Mouse (Mus musculus) T-helper 2 cell (primary cell): ENCODE data around the gene Samd4b.

Experiments used
- in situ Hi-C: fragments of 300-600 bp; cut with MboI, MseI; formaldehyde crosslinking; loops from one replicate; pipeline ENCODE4 v1.15.1; 2025; ENCODE audit warnings: high pct_unique_total_duplicates

Samd4b gene

DNA sequence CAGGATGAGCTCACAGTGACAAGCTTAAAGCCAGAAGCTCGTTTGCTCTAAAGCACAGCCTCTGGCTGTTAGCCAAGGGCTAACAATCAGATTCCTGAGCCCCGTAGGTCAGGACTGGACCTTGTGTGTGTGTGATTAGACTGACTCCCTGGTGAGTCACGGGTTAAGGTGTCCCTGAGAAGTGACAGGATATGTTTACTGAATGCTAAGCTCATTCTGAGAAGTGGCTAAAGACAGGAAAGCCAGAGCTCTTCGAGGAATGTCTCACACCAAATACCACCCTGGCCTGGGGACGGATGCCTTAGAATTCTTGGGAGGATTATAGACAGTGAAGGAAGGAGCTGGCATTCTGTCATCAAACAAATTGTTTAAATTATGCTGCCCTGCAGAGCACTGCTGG, 240.0 kb downstream of the Samd4b start:
- in situ Hi-C loops = no loop called here

DNA sequence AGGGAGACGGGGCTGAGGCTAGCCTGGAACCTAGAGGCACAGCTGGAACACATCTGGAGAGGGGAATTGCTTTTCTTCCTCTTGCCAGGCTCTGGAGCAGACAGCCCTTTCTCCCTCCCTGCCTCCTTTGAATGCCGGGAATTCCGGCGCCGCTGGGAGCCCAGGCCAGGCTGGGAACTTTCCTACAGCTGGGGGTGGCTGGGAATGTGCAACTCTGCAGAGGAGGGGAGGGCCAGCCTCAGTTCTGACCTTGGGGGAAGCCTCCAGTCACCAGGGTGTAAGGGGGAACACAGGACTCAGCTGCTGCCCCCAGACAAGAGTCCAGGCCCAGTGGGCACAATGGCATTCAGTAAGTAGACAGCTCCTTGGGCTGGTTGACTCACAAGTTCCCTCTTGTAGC, 241.0 kb downstream of the Samd4b start:
- in situ Hi-C loops = no loop called here

DNA sequence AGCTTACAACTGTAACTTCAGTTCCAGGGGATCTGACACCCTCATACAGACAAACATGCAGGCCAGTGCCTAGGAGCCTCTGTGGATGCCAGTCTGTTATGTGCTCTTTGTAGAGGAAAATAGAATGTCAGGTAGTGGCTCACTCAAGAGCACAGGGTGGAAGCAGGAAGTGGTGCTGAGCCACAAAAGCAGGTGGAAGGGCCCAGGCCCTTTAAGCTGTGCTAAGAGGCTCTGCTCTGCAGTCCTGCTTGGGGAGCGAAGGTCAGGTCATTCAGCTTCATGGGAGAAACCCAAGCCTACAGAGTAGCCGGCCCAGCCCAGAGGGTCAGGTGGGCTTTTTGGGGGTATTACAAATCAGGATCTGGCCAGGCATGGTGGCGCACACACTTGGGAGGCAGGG, 242.7 kb downstream of the Samd4b start:
- in situ Hi-C loops = no loop called here

DNA sequence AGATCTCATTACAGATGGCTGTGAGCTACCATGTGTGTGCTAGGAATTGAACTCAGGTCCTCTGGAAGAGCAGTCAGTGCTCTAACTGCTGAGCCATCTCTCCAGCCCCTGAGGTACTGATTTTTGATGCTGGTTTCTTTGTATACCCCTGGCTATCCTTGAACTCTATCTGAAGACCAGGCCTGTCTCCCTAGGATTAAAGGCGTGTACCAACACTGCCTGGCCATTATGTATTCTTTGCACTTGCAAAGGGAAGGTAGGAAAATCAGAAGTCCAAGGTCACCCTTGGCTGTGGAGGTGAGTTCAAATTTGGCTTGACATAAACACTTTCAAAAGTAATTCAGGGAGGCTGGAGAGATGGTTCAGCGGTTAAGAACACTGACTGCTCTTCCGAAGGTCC, 243.3 kb downstream of the Samd4b start:
- in situ Hi-C loops = no loop called here

DNA sequence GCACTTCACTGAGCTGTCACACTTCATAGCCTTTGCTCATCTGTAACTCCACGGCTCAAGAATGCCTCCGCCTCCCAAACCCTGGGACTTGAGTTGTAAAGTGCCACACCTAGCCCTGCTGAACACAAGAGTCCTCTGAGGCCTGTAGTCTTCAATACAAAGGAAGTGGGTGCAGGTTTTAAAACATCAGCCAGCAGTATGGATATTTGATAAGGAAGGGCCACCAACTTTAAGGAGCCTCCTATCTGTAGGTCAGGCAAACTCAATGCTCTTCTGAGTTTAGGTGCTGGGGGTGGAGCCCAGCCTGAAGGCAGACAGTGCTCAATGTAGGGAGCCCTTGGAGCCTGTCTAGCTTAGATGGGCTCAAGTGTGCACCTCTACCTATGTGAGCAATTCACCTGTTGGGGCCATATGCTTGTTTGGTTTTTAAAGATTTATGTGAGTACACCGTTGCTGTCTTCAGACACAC, 243.8 kb downstream of the Samd4b start:
- in situ Hi-C loops = no loop called here

DNA sequence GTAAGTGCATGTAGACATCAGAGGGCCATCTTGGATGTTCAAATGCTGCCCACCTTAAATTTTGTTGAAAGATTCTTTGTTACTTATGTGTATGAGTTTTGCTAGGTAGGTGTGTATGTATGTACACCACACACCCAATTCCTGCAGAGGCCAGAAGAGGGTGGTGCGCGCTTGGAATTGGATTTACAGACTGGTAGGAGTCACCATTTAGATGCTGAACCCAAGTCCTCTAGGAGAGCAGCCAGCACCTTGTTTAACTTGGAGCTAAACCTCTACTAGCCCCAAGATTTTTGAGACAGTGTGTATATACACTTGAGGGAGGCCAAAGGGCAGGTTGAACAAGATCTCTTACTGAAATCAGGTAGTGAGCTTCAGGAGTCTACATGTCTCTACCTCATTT, 244.7 kb downstream of the Samd4b start:
- in situ Hi-C loops = no loop called here

DNA sequence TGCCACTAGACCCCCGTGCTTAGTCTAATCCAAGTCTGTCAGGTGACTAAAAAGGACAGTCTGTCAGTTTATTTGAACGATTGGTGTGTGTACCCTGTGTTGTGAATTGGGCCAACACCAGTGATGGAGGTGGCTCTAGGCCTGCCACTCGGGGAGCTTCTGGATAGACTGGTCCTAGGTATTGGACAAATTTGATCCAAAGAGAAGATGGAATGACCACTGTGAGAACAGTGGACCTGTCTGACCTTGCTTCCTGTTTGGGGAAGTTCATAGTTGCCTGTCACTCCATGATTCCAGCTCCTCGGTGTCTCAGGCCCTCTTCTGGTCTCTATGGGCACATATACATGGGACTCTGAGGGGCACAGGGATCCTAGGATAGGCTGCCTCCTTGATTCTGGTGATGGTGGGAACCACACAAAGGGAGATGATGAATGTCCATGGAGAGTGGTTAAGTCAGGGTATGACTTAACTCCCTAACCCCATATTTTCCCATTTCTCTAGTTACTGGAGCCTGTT, 246.2 kb downstream of the Samd4b start:
- in situ Hi-C loops = no loop called here

DNA sequence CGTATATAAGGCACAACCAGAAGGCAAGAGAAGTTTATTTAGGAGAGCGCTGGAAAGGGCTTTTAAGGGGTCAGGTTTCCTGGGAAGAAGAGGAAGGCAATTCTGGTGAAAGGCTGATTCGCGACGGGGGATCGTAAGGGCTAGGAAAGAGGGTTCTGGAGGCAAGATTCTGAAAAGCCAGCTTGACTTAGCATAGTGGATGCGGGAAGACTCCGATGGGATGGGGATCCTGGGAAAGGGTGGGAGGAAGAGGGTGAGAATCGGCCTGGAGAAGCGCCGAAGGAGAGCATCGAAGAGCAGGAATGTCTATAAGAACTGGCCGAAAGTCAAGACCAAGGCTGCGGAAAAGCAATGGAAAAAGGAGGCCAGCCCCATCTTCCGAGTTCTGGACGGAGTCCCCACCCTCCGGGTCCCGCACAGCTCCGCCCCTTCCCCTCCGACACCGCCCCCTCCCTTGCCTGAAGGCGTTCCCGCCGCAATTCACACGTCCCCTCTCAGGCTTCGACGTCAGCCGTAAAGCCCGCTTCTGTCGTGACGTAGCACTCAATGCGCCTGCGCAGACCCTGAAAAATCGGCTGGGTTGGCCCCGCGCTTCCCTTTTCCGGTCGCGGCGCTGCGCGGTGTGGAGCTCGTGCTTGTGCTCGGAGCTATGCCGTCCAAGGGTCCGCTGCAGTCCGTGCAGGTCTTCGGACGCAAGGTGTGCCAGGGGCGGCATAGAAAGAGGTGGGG, 247.6 kb downstream of the Samd4b start, which contains the start of gene Rps16:
TSS of gene Rps16 (plus strand) at position 498 of the 729 bp plus-strand sequence.
- in situ Hi-C loops = no loop called here
